ENCODE assay signal across 25 mouse cellular contexts in genomic region chr2:33319934-33320333, GRCm38 (mm10). TPM values are rescaled to one million over a fixed set of nuclear protein-coding genes. Genes with fewer than 3 reads are reported as not detected.
A peak's percentile ranks its signal among the peaks of the same experiment; 100 is the strongest.
DNase-seq lines count a peak whose midpoint lies in the region; ATAC-seq lines count a peak whose summit lies in the region.
"Had no signal": no experiment of that assay in that cellular context is flagged by ENCODE, and none has a peak within 500 bp of the region (broad histone marks: within the 10 kb centered on the region; RNA-seq: fewer than 3 reads in every experiment).

No protein-coding gene starts in this region.

- no peak for ATAC-seq in lung, embryonic 15.5 days (ENCODE audit: borderline replicate concordance, extremely low read depth, low FRiP score, low TSS enrichment)
- ATAC-seq: forebrain, postnatal 0 days; intestine, postnatal 0 days had no signal

- intact Hi-C loops in heart, postnatal 36 days (cut with DNase I) = loop anchor here (2.0 to 5.0 kb wide), 2 partner anchors 53 to 101 kb away; no protein-coding TSS in a partner anchor

- no peak overlapping the region for H3K4me2 ChIP-seq in lung, embryonic 15.5 days
- H3K4me2 ChIP-seq: embryonic facial prominence, embryonic 13.5 days; forebrain, embryonic 12.5 days; hindbrain, embryonic 12.5 days; hindbrain, embryonic 15.5 days had no signal

- H3K9me3 ChIP-seq in heart, embryonic 10.5 days = no peaks in the 10 kb centered on the region
- no peaks in the 10 kb centered on the region for H3K9me3 ChIP-seq in lung, embryonic 15.5 days
- H3K9me3 ChIP-seq: embryonic facial prominence, embryonic 13.5 days; forebrain, embryonic 12.5 days; G1E; hindbrain, embryonic 12.5 days; hindbrain, embryonic 15.5 days had no signal

- no peaks in the 10 kb centered on the region for H3K27me3 ChIP-seq in heart, embryonic 10.5 days (ENCODE audit: insufficient read depth, poor library complexity, severe bottlenecking)
- H3K27me3 ChIP-seq in lung, embryonic 15.5 days = no peaks in the 10 kb centered on the region
- H3K27me3 ChIP-seq: CH12.LX; embryonic facial prominence, embryonic 13.5 days; forebrain, embryonic 12.5 days; hindbrain, embryonic 12.5 days; hindbrain, embryonic 15.5 days; Patski had no signal

- H3K4me1 ChIP-seq in heart, embryonic 10.5 days = peaks cover 72% of the 10 kb centered on the region
- H3K4me1 ChIP-seq in lung, embryonic 15.5 days = peaks cover 39% of the 10 kb centered on the region

- WGBS in heart, embryonic 10.5 days = 92% methylated on average over 1 of the region's 1 CpGs
- 88% methylated on average over 1 of the region's 1 CpGs for WGBS in lung, embryonic 15.5 days

- DNase-seq in cerebellum, adult 9-10 months = peak; percentile 52
- DNase-seq in cerebellum, adult 11 months = no peak
- no peak for DNase-seq in heart, embryonic 10.5 days (ENCODE audit: low spot score)
- no peak for DNase-seq in heart, postnatal 36 days
- DNase-seq in lung, postnatal 4 days = no peak
- DNase-seq in kidney, postnatal 36 days = no peak
- DNase-seq: adrenal gland, postnatal 10 days; adrenal gland, postnatal 36 days; B cell, adult 2 months; cerebellum, adult 8-10 months; cerebellum, postnatal 25 days; forebrain, postnatal 0 days; gastrocnemius, adult 2 months; gastrocnemius, postnatal 14 days; heart, adult 18-20 months had no signal

- no peak overlapping the region for H3K9ac ChIP-seq in lung, embryonic 15.5 days
- H3K9ac ChIP-seq: embryonic facial prominence, embryonic 13.5 days; forebrain, embryonic 12.5 days; forebrain, postnatal 0 days; hindbrain, embryonic 12.5 days; hindbrain, embryonic 15.5 days had no signal

- H3K27ac ChIP-seq in heart, embryonic 10.5 days = 0 out of 2 replicates have a peak overlapping the region, but pooled peaks have one; percentile 36
- H3K27ac ChIP-seq in lung, embryonic 15.5 days = peak overlapping the region; percentile 3; the same call in 1 of the 2 replicates
- H3K27ac ChIP-seq: forebrain, embryonic 12.5 days; gastrocnemius, adult 2 months; hindbrain, embryonic 12.5 days; hindbrain, embryonic 15.5 days had no signal

- no peak overlapping the region for H3K4me3 ChIP-seq in heart, embryonic 10.5 days
- no peak overlapping the region for H3K4me3 ChIP-seq in lung, embryonic 15.5 days
- H3K4me3 ChIP-seq: embryonic facial prominence, embryonic 13.5 days; erythroblast, embryonic 14.5 days; forebrain, embryonic 12.5 days; gastrocnemius, adult 2 months; hindbrain, embryonic 12.5 days; hindbrain, embryonic 15.5 days had no signal

- no peaks in the 10 kb centered on the region for H3K36me3 ChIP-seq in heart, embryonic 10.5 days
- no peaks in the 10 kb centered on the region for H3K36me3 ChIP-seq in lung, embryonic 15.5 days
- H3K36me3 ChIP-seq: embryonic facial prominence, embryonic 13.5 days had no signal

RNA-seq across cellular contexts. Expression of gene Ralgps1, which starts 51.4 kb away (rescaled TPM):
- 3.8 and 6.4 TPM in 2 replicates for polyA plus RNA-seq in heart, embryonic 10.5 days (2016; fragmentation: Nextera tagmentation; extraction: Ambion mirVana)
- total RNA-seq in heart, postnatal 36 days (2021) = 1 to 10 TPM; 4.8 to 5.6 TPM
- 4.0 and 4.5 TPM in 2 replicates for polyA plus RNA-seq in lung, embryonic 15.5 days (2015; fragmentation: Nextera tagmentation; extraction: Ambion mirVana)
- polyA plus RNA-seq: erythroblast, embryonic 14.5 days had no signal
